Mouse (Mus musculus) effector memory CD4-positive, alpha-beta T cell, adult 7 months (primary cell): ENCODE measurements around the gene Vmn1r218. TPM values are rescaled to one million over a fixed set of nuclear protein-coding genes. Genes with fewer than 3 reads are reported as not detected.

Experiments
- polyA plus RNA-seq: library from polyadenylated mRNA; unstranded; fragments of 100-300 nt; shearing (Covaris generic); gene quantifications from one replicate; pipeline ENCODE4 v1.2.1, GENCODE M21; 2017

The Vmn1r218 gene
- 0.10 TPM for polyA plus RNA-seq

DNA sequence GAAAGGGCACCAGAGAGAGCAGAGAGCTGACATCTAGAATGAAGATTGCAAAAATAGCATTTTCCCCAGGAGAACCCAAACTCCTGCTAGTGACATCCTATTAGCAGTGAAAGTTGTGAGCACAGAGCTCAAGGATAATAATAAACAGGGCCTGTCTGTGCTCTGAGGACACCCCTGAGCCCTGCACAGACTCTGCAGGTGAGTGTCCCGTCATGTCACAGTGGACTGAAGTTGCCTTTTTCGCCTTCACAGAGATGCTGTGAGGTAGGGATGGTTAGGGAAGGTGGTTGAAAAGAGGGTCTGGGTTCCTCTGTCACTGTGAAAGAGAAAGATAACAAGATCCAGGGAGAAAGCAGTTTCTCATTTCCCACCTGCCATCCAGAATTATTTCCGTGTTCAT is at the start of gene Vmn1r218:
TSS of gene Vmn1r218 (plus strand) at position 57 of the 400 bp plus-strand sequence.

GRCm38 (mm10) chr13:23118126-23118525 is 14.8 kb upstream of the Vmn1r218 start, which contains the start of gene Vmn1r217:
TSS of gene Vmn1r217 (minus strand) at chr13:23118226.

GRCm38 (mm10) chr13:23159012-23159411 is 26.1 kb downstream of the Vmn1r218 start, which contains the start of gene Vmn1r219:
TSS of gene Vmn1r219 (plus strand) at chr13:23159312.

GRCm38 (mm10) chr13:23187875-23188274 is 54.9 kb downstream of the Vmn1r218 start, which contains the start of gene Vmn1r220:
TSS of gene Vmn1r220 (minus strand) at chr13:23187975.

Other genes starting within 250 kb of the Vmn1r218 start
- gene Vmn1r212, start 248.9 kb upstream of the Vmn1r218 start, polyA plus RNA-seq, result not detected
- gene Vmn1r213, start 125.5 kb upstream of the Vmn1r218 start, polyA plus RNA-seq, result not detected
- 0.29 TPM for gene Vmn1r214, start 102.7 kb upstream of the Vmn1r218 start, polyA plus RNA-seq
- not detected for gene Vmn1r215, start 65.1 kb upstream of the Vmn1r218 start, polyA plus RNA-seq
- 0.07 TPM for gene Vmn1r217, start 14.9 kb upstream of the Vmn1r218 start, polyA plus RNA-seq
- gene Vmn1r219, start 26.2 kb downstream of the Vmn1r218 start, polyA plus RNA-seq, result not detected
- not detected for gene Vmn1r220, start 54.8 kb downstream of the Vmn1r218 start, polyA plus RNA-seq
- 0.09 TPM for gene Vmn1r221, start 81.0 kb downstream of the Vmn1r218 start, polyA plus RNA-seq
- not detected for gene Vmn1r222, start 102.8 kb downstream of the Vmn1r218 start, polyA plus RNA-seq
- 0.10 TPM for gene Vmn1r223, start 114.0 kb downstream of the Vmn1r218 start, polyA plus RNA-seq
- 9.8 TPM for gene Zfp322a, start 236.1 kb downstream of the Vmn1r218 start, polyA plus RNA-seq